Mouse (Mus musculus) regulatory T cell (primary cell): ENCODE measurements around the gene Smad6.

Source experiments
- in situ Hi-C: fragments of 300-600 bp; cut with MboI, MseI; formaldehyde crosslinking; loops from one replicate; pipeline ENCODE4 v1.15.1; 2025; ENCODE audit warnings: high pct_unique_total_duplicates

The Smad6 gene

DNA sequence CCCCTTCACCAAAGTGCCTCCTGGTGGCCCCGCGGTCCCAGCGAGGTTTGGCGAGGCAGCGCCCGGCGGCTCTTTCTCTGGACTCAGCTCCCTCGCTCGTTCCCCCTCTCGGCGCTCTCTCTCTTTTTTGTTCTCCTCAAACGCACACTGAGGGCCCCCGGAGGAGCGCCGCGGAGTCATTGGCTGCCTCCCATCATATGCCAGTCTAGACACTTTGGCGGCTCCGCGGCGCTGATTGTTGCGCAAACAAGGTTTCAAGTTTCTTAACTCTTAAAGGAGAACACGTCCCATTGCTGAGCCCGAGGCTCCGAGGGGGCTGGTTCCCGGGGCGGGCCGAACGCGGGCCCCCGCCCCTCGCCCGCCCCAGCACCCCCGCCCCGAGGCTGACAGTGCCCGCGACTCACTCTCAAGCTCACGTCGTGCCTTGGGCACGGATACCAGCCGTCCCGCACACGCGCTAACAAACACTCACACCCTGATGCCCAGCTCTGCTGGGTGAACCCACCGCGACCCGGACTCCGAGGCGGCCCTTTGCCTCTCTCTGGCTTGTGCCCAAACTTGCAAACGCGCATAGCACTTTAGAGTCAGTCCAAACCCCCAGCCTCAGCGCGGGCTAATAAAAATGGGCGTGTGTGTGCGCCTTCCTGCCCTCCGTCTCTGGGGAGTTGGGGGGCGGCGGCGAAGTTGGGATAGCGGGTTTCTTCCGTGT is at the start of gene Smad6:
Gene Smad6, minus strand, starts transcription at position 207 of the 709 bp plus-strand sequence.
- in situ Hi-C loops: no loop called here

DNA sequence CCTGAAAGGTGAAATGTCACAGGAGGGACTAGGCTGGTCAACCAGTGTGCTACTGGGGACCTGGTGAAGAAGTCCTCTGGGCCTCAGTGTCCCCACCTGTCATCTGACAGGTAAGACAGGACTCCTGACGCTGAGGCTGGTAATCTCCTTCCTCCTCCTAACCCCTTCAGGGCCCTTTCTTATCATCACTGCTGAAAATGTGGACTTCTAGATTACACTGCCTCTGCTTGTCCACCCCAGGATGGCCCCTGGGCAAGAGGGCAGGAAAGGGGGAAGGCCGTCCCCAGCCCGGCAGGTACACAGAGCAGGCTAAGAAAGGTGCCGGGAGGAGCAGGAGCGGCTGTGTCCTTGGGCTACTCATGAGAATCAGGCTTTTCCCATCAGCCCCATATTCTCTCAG is 48.8 kb upstream of the Smad6 start:
- in situ Hi-C loops: no loop called here

- in situ Hi-C loops: no loop called here
These were observed 47.3 kb upstream of the Smad6 start for GRCm38 (mm10) chr9:64069131-64069530.

DNA sequence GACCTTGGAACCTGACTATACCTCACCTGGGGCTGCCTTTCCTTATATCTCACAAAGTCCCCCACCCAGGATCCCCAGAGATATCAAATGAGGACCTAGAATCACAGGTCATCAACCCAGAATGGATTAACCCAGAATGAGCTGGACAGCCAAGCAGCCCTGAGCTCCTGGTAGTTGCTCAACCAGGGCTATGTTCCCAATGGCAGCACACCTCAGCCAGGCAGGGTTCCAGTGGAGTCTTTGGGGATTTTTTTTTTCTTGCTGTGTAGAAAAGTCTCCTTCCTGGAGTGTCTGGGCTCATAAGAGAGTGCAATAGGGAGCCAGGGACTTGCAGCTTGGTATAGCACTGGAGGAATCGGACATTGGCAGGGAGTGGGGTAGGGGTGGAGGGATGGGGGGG is 46.7 kb upstream of the Smad6 start:
- in situ Hi-C loops: no loop called here

- in situ Hi-C loops: no loop called here
These were observed 45.9 kb upstream of the Smad6 start for GRCm38 (mm10) chr9:64067787-64068186.

DNA sequence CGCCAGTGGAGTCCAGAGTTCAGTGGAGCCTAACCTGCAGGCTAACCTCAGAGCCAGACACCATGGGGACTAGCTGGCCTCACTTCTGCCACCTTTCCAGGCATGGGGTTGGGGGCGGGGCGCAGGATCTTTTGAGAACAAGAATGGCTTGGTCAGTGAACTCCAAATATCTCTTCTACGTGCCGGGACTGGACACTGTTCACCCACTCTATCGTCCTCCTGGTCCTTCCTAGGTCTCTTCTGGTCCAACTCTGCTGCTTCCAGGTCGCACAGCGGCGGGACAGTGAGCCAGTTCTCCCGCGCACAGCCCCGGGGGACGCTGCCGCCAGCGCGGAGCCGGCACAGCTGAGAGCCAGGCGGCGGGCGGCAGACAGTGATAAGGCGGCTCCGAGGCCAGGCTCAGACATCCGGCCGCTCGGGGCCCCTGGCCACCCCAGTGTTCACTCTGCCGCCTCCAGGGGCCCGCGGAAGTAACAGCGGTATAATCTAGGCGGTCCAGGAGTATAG is 38.2 kb upstream of the Smad6 start:
- in situ Hi-C loops: no loop called here

DNA sequence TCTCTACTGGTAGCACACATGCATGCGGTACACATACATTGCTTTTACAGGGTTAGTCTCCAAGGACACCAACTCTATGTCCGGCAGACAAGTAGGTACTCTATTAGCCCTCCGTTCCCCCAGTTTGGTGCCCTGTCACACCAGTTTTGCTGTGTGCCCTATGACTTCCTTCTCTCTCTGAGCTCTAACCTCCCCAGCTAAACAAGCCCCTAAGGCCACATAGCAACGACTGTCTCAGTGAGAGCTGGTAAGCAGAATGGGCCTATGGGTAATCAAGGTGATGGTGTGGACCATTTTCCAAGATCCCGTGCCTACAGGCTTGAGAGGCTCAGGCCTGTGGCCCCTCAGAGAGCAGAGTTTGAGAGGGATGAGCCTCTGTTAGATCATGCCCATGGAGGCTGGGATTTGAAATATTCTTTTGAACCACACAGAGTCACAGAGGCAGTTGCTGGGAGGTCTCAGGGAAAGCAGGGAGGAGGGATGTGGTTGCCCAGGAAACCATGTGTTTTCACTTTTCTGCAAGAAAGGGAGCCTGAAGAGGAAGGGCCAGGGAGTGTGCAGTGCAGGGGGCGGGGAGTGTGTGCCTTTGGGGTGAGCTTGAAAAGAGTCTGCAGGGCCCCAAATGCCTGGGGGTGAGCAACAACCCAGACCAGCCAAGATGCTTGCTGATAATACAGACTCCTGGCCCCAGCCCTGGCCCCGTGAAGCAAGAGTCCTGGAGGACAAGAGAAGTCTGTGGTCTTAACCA is 36.2 kb upstream of the Smad6 start:
- in situ Hi-C loops: no loop called here

- in situ Hi-C loops: no loop called here
These were observed 33.3 kb upstream of the Smad6 start for GRCm38 (mm10) chr9:64055162-64055561.

DNA sequence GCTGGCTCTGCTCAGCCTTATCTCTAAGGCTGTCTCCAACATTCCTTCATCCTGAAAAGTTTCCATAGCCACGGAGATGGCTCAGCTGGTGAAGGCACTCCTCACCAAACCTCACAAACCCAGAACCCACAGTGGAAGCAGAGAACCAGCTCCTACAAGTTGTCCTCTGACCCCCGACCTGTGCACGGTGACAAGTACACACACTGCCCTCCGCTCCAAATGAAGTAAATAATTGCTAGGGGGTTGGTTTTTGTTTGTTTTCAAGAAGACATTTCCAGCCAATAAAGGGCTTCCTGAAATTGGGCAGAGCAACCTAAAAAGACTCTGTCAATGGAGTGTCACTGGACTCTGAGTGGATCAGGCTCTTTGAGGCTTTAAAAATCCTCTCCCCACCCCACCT is 31.9 kb upstream of the Smad6 start:
- in situ Hi-C loops: no loop called here

GRCm38 (mm10) chr9:64051241-64051640 is 29.4 kb upstream of the Smad6 start:
- in situ Hi-C loops: no loop called here

DNA sequence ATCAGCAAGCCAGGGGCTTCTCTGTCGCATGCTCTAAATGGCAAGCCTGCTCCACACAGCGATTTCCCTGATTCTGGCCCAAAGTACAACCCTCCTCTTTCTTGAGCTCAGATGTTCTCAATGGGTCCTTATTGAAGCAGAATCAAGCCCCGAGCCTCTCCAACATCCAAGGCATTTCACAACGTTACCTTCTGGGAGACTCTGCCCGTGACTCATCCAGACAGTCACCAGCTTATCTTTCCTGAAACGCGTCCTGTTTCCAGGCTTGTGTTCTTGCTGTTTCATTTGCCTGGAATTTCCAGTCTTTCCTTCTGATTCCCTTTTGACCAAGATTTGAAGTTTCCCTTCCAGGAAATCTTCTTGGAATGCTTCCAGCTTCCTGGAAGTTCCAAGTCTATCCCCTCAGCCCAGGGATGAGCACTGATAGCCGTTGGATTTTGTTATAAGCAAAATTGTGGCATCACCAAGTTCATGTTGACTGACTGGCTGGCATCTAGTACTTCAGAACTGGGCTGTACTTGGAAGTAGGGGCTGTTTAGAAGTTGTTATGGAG is 28.7 kb upstream of the Smad6 start:
- in situ Hi-C loops: no loop called here

DNA sequence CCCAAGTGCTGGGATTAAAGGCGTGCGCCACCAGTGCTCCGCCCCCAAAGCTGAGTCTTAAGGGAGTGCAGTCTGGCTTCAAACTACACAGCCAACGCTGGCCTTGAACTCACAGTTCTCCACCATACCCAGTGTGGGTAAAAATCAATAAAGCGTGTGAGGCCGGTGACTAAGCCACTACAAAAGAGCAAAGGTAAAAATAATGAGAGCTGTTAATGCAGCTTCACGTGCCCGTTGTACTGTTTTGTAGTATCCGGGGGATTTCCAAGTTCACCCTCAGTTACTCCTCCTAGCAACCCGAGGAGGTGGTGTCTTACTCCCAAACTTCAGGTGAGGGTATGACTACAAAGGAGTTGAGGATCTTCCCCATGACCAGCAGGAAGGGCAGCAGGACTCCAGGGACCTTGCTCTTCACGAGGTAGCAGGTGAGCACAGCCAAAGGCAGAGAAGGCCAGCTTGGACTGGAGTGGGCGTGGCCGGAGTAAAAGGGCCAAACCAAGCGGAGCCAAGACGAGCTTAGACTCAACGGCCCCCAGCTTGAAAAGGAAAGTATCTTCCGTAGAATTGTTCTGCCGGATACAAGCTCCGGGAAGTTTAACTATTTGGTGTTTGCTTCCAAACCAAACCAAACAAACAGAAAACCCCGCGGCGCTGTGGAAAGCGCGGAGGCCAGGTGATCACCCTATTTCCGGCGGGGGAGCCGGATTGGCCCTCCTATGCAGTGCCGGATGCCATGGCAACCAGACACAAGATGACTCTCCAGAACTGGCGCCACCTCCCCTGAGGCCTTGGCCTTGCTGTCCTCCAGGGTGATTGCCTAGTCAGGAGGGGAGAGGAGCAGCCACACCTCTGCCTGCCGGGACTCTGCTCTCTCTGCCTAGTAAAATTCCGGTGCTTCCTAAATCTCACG is 27.9 kb upstream of the Smad6 start:
- in situ Hi-C loops: no loop called here

DNA sequence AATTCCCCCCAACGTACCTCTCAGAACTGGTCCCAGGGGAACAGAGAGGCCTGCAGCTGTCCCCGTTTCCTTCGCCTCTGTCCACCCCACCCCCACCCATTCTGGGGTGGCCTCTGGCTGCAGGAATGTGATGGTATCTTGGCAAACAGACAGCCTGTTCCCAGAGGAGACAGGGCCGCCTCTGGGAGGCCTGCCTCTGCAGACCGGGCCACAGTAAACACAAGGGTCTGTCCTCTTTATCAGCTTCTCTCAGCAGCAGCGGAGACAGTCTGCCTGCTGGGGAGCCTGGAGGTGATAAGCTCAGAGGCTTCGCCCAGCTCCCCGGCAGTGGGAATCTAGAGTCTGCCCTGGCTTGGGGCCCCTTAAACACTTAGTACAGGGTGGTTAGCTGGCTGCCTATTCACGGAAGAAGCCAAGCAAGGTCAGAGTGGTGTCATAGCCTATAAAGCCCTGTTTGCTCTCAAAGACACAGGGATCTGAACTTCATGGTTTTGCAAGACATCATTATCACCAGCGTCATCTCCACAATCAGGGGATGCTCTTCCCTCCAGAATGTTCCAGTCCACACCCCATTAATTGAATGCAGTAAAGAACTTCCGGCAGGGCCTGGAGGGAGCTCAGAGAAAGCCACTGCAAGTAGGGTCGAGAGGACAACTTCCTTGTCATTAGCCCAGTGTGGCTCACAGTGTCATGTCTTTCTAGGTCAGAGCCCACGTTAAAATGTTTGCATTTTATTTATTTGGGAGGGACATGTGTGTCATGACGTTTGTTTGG is 23.4 kb upstream of the Smad6 start:
- in situ Hi-C loops: no loop called here

GRCm38 (mm10) chr9:64044343-64044742 is 22.5 kb upstream of the Smad6 start:
- in situ Hi-C loops: no loop called here

DNA sequence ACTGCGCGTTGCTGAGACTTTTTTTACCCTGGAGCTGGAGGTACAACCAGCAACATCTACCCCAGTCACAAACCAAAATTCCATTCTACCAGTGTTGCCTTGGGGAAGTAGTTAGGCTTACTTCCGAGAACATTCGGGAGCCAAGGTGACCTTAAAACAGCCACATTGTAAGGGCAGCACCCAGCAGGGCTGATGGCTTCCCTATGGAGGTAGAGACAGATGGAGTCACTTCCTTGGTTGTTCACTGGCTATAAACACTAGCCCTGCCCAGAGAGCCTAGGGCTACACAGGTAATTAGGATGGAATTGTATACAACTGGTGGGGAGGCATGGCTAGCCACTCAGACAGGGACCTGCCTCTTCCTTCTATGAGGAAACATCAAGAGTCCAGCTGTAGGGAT is 21.1 kb upstream of the Smad6 start:
- in situ Hi-C loops: no loop called here

GRCm38 (mm10) chr9:64042216-64042615 is 20.4 kb upstream of the Smad6 start:
- in situ Hi-C loops: no loop called here

DNA sequence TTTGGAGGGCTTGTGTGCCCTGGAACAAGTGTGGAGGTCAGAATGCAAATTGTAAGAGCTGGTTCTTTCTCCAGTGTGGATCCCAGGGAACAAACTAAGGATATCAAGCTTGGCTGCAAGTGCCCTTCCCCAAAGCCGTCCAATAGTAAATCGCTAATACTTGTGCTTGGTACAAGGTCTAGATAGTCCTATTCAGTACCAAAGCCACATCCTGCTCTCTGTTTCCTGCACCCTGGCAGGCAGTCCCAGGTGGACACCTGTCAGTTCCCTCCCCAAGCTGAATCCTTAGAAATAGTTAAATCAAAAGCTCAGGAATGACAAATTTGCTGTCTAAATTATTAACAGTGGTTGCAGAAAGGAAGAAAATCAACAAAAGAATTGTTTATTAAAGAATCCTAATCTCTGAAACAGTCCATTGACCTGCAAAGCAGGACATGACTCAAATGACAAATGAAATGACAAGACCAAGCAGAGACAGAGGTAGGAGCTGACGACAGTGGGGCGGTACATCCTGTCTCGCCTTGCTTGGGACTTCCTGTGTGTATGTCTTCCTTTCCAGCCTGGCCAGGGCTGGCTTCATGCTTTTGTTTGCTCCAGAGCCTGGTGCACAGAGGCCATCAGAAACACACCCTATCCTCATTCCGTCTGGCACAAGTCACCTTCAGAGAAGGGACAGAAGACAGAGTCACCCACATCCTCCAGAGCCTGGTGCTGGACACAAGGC is 8.2 kb upstream of the Smad6 start:
- in situ Hi-C loops: no loop called here

- in situ Hi-C loops: no loop called here
These were observed 3.7 kb upstream of the Smad6 start for GRCm38 (mm10) chr9:64025565-64025964.

DNA sequence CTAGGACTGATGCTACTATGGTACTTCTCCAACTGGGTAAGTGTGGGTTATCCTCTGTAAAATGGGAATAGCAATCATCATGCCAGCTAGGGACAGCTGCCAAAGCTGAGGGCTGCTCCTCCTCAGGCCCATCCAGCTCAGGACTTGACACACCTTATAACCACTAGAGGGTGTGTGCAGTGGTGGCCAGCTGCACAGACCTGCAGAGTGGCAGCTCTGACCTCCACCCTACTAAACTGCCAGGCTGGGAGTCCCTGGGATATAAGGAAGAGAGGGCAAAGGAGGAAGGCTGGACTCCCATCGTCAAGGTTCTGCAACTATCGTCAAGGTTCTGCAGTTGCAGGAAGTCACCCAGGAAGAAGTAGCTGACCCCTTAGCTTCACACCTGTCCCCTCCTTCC is 3.1 kb upstream of the Smad6 start:
- in situ Hi-C loops: no loop called here
